Mouse (Mus musculus) liver, adult 2 months (tissue): ENCODE results near the gene 4930453N24Rik.

Experiments
- CTCF ChIP-seq: fragments of 200-500 bp; IDR thresholded peaks from 2 replicates; pipeline ENCODE4 v1.5.1; 2011; ENCODE audit warnings: low read depth, low read length, control low read depth
- POLR2A ChIP-seq: fragments of 200-500 bp; IDR thresholded peaks from 2 replicates; pipeline ENCODE4 v1.6.1; 2011; ENCODE audit warnings: low read length, control low read depth; ENCODE audit not compliant: insufficient read depth; ENCODE audit errors: extremely low read depth

GRCm38 (mm10) chr16:64771431-64771818 lies 464 bp upstream of the 4930453N24Rik start:
- TF ChIP-seq CTCF (no peak), POLR2A (no peak)
